Mouse (Mus musculus) cerebral cortex, adult 2 months (tissue): ENCODE data around the gene Fdps.

Experiments
- WGBS: fragments of 180-500 bp; shearing (Covaris S2); methylation state at CpG from one replicate; pipeline ENCODE4 v1.1.7; 2018; 5-methylcytosine and 5-hydroxymethylcytosine counted together

Gene Fdps

DNA sequence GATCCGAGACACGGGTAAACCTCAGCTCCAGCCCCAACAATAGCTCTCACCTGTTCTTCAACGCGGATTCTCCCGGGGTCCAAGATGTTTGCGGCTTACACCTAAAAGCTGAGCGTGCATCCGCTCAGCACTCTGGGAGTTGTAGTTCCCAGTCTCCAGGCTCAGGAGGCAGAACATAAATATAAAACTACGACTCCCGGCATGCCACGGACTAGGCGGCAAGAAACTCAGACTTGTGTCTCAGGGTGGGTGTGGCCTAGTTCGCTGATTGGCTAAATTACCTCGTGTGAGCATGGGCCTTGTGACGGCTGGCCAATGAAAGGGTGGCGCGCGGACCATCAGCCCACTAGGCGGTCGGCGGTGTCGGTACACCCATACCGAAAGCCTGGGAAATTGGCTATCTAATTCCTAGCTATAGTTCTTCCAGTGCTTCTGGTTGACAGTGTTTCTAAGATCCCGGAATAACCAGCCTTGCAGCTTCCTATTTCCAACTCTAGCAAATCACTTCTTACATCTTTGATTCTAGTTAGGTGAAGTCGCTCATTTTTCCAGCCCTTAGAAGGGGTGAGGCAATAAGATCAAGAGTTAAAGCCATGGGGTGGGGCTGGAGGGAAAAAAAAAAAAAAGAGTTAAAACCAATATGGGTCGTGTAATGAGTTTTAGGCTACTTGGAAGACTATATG is at the start of gene Fdps:
Gene Fdps, minus strand, starts transcription at position 148 of the 683 bp plus-strand sequence.
- WGBS: under 1% methylated on average over 26 of the region's 26 CpGs

DNA sequence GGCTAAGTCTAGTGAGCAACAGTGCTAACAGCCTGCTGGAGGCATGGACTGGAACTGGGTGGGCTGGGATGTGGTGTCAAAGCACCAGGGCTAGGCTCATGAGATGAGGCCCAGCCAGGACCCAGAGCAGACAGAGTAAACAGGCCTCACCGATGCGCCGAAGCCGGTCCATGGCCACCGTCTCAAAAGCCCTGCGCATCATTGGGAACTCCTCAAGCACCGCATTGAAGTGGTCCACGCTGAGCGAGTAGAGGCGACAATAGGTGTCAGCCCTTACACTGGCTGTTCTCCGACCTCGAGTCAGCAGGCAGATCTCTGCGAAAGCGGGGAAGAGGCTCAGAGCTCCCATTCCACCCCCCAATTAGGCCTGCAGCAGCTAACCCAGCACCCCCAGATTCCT is 46.8 kb upstream of the Fdps start:
- 90% methylated on average over 14 of the region's 14 CpGs for WGBS

DNA sequence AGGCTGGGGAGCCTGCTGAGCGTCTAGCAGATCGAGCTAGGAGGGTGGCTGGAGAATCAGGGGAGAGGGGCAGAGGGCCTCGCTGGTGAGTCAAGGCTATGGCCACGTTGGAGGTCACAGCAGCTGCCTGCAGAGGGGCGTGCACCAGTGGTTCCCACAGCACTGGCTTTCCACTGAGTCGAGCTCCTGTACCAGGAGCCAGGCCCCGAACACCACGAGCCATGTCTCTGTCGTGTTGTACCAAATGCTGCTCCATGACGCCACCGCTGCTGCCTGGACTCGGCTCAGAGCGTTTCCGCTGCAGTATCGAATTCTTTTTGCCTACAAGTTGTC is 46.2 kb upstream of the Fdps start:
- 46% methylated on average over 15 of the region's 15 CpGs for WGBS

DNA sequence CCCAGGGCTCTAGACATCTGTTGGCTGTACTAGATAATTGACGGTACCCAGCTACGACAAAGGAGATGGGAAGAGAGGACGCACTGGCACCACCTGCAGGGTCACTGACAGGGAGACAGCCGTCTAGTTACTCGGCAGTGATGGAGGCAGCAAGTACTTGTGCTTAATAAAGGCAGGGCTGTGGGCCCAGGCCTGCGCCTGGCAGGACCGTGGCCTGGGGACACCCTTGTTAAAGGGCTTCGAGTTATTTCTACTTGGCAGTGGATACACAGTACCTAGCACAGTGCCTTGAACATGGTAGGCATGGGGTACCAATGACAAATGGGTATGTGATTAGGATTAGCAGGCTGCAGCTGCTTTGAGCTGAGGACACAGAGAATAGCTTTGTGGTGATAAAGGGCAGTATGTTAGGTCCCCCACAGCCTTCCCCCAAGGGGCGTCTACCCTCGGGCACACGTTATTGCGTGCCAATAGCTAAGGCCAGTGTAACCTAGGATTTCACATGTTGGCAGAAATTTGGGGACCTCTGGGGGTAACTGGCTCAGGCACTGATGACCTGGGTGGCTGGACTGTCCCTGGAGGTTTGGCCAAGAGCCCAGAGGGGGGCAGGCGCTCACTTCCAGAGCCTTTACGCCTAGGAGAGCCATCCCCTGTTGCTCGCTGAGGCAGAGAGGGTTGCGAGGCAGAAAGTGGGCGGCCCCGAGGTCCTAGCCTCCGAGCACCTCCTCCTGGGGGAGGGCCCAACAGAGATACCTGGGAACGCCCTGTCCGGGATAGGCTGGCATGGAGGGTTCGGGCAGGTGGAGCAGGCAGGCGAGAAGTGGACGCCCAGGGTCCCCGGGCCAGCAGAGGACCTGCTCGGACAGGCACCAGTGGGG is 45.6 kb upstream of the Fdps start:
- 56% methylated on average over 26 of the region's 26 CpGs for WGBS

DNA sequence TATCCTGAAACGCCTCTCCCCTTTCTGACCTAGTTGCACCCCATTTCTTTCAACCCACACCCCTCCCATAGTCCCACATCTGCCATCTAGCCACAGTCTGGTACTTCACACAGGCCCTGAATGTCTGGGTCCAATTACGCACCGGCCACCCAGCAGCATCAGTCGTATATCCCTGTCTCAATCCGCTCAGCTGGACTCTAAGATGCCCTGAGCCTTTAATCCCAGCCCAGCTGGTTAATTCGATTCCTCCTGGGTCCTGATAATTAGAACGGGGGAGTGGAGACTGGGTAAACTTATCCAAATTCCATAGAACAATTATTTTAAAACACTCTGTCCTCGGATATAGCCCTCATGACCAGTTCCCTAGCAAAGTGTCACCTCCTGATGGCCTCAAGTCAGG is 43.8 kb upstream of the Fdps start:
- WGBS: 51% methylated on average over 8 of the region's 8 CpGs

DNA sequence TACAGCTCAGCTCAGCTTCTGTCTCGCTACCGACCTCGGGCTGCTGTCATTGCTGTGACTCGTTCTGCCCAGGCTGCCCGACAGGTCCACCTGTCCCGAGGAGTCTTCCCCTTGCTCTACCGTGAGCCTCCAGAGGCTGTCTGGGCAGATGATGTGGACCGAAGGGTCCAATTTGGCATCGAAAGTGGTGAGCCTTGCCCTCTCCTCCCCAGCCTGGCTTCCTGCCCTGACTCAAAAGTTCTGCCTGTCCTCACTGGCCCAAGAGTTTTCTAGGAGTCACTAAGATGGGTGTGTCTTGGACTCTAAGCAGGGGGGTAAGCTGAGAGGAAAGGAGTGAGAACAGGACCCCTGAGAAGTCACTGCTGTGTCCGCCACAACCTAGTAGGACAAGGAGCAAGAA is 43.1 kb upstream of the Fdps start:
- 79% methylated on average over 10 of the region's 10 CpGs for WGBS

DNA sequence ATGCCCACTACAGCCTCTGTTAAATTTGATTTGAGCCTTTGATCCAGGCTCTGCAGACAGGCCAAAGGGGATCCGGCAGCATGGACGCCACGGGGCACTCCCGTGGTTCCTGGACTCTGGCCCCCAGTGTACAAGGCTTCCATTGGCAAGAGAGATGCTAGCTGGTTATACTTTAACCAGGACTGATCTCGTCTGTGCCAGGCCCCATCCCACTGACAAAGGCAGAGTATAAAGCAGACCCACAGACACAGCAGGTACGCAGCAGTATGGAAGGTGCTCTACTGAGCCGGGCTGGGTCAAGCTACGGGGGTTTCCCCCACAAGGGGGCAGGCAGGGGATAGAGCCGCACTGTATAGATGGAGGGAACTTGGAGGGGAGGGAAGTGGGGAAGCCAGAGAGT is 34.6 kb upstream of the Fdps start:
- WGBS: 63% methylated on average over 9 of the region's 9 CpGs

DNA sequence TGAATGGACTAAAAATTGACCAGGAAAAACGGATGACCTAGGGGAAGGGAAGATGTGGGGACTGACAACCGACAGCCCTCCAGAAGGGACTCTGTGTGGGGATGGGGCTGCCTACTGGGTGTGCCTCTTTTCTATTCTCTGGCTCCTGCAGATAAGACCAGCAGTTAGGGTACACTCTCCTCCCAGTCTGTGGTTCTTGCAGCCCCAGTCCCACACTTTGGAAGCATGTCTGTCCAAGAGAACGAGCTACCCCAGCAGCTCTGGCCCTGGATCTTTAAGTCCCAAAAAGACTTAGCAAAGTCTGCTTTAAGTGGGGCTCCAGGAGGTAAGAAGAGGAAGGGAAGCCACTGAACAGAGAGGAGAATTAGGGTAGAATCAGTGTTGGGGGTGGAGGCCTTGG is 34.2 kb upstream of the Fdps start, which contains the start of gene Pklr:
Gene Pklr, plus strand, starts transcription at position 185 of the 400 bp plus-strand sequence.
- WGBS: 77% methylated on average over 3 of the region's 3 CpGs

DNA sequence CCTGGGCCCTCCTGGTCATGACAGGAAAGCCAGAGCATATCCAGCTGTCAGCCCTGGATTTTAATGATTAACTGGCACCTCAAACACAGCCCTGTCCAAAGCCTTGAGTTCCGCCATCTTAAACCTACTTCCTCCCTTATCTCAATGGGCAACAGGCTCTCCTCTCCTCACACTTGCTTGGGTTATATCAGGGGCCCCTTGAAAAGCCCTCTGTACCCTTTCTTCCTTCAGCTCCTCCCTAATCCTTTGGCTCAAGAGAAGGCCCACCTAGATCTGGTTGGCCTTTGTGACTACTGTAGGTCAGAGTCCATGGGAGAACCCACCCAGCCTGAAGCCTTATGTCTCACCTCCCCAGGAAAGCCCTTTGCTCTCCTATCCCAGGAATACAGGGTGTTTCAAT is 32.0 kb upstream of the Fdps start:
- 89% methylated on average over 1 of the region's 1 CpGs for whole genome bisulfite sequencing

DNA sequence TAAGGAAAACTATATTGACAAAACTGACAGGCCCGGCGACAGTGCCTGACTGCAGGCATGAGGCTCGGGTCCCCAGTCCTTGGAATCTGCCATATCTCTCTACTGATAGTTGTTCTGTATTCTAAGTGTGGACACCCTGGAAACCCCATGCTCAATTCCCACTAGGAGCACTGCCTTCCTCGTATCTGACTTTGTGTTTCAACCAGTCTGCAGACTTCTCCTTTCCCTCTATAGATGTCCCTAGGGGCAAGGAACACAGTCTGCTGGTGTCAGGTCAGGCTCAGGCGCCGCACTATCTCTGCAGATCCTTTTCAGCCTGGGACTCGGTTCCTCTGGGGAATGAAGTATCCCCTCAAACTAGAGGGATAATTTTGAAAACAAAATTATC is 31.3 kb upstream of the Fdps start:
- 89% methylated on average over 7 of the region's 7 CpGs for WGBS

DNA sequence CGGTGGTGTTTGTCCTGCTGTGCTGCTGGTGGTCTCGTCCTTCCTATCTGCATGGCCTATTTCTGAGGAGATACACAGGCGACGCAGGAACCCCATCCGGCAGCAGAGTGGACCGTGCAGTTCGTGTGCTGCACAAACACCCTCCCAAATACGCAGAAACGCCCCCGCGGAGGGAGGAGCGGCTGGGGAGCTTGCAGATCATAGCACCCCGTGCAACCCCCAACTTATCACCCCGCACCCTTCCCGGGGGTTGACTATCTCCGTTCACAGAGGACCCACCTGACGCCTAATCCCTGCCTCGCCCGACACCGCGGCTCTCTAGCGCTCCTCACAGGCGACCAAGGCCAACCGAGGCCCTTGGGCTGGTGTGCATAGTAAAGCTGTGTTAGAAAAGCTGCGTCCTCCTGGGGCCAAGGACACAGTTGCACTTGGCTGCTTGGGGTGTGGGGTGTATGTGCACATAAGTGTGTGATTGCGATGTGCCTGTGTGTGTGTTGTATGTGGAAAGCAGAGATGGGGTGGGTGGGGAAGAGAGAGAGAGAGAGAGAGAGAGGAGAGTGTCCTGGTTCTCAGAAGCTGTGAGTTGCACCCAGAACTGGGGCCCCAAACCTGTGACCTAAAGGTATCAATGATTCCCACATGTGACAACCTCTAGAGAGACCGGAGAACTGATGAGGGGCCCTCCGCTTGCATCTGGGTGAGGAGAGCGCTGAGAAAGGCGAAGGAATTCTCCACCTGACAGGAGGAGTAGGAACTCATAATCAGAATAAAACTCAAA is 30.7 kb upstream of the Fdps start:
- WGBS: 17% methylated on average over 30 of the region's 30 CpGs

DNA sequence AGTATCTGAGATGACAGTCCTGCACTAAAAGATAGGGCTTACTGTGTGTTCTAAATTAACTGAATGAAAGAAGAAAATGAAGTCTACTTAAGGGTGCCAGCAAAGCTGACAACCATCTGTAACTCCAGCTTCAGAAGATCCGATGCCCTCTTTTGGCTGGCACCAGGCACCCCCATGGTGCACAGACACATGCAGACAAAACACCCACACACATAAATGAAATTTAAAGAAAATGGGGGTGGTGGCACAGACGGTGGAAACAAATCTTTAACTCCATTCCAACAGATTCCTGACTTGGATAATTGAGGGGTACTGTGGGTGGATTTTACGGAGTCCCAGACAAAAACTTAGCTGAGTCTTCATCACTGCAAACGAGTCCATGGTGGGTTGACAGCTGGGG is 30.1 kb upstream of the Fdps start:
- WGBS: 26% methylated on average over 4 of the region's 4 CpGs

DNA sequence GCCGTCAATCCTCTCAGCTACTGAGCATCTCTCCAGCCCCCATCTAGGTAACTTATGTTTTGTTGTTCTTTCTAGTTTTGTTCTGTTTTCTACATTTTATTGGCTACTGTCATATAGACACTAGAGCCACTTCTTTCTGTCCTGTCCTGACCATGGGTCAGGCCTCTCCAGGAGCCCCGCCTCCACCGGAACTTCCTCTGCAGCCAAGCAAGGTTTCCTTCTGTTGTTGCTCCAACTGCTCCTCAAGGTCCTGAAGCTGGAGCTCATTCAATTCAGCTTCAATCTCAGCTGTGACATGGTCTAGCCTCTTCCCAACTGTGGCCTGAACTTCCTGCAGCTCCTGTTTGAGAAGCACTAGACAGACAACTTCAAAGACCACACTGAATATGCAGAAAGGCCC is 28.1 kb upstream of the Fdps start:
- WGBS: 87% methylated on average over 3 of the region's 3 CpGs

DNA sequence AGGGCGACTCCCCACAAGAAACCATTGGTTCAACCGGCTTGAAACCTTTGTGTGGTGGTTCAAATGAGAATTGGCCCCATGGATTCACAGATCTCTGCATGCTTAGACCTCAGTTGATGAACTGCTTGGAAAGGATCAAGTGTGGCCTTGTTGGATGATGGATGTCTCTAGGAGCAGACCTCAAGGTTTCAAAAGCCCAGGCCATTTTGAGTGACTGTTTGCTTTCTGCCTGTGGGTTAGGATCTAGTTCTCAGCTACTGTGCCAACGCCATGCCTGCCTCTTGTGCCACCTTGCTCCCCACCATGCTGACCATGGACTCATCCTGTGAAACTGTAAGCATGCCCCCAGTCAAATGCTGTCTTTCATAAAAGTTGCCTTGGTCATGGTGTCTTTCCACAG is 24.2 kb upstream of the Fdps start:
- 93% methylated on average over 3 of the region's 3 CpGs for WGBS

DNA sequence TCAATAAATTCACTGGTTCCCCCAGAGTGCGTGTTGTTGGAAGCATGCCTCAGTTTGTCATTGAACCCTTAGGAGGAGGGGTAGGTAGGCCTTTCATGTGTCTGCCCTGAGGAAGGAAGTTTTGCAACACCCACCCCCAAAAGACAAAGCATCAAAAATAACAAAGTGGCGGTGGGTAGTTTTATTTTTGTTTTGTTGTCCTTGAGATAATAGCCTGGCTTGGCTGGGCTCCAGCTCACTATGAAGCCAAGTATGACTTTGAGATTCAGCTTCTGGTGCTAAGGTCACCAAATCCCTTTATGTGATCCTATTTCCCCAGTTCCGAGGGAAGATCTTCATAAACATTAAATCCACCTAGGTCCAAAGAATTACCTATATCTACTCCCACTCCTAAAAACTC is 22.5 kb upstream of the Fdps start:
- WGBS: 74% methylated on average over 3 of the region's 3 CpGs

DNA sequence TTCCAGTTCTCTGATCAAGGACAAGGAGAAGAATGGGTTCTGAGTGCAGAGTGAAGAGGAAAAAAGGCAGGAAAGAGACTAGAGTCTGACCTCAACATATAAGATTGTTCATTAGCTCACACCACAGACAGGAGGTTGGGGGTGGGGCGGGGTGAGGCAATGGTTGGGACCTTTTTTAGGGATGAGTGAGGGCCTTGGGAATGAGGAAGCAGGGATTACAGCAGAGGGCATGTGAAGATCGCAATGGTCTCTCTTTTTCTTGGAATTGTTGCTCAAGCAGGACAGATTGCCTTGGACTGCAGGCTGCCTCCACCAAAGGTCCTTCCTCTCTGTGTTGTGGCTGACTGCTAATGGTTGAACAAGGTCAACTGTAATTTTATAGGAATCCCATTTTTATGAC is 21.6 kb upstream of the Fdps start:
- WGBS: 88% methylated on average over 2 of the region's 2 CpGs

DNA sequence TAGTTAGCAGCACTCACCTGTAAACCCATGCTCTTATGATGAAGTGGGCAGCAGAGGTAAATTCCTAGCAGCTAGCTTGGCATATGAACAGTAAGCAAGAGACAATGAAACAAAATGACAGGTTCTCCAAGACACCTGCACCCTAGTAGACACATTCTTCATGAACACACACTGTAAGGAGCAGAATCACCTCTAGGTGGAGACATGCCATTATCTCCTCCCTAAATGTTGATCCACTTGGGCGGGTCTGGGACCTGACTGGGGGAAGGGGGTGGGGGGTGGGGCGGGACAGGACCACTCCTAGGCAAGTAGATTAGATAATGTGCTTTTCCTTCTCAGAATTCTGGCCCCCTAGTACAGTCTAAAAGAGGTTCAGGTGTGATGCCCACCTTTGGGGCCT is 13.8 kb upstream of the Fdps start:
- WGBS: 10% methylated on average over 2 of the region's 2 CpGs

DNA sequence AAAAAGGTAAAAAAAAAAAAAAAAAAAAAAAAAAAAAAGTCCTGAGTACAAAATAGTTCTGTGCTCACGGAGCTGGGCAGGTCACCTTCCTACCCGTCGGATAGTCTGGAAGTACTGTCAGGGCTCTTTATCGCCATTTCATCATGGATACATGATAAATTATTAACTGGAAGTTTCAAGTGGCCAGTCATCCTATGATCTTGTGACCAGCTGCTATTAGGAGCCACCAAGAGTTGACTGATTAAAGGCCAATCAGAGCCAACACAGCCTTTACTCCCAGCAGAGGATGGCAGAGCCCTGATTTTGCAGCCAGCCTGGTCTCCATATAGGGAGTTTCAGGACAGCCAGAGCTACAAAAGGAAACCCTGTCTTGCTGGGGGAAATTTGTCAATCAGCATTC is 11.3 kb upstream of the Fdps start:
- 90% methylated on average over 4 of the region's 4 CpGs for WGBS

DNA sequence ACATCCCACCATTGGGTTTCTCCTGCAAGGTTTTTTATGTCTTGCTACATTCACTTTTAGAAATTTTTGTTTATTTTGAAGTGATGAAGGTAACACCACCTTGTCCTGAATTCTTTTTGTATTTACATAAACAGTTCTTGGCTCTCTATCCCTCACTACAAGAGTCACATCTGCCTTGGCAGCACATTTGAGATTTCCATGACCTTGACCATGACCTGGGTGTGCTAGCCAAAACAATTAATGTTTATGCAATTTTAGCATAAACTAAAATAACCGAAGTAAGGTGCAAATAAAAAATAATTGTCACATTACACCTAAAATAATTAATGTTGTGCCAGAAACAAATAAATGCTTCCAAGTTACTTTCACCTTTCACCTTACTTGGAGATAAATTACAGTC is 6.4 kb upstream of the Fdps start:
- 64% methylated on average over 1 of the region's 1 CpGs for WGBS

DNA sequence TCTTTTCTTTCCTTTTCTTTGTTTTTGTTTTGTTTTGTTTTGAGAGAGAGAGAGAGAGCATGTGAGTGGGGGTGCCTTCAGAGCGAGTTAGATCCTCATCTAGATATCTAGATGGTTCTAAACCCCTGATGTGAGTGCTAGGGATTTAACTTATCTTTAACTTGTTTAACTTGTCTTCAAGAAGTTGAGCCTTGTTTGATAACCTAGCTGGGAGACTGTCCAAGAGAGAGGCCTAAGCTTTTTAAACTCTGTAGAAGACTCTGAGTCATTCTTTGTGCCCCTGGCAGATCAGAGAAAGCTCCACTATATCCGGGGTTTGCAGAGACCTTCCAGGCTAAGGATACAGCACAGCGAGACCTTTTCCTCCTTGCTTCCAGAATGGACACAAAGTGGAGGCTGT is 5.8 kb upstream of the Fdps start:
- 75% methylated on average over 3 of the region's 3 CpGs for WGBS

DNA sequence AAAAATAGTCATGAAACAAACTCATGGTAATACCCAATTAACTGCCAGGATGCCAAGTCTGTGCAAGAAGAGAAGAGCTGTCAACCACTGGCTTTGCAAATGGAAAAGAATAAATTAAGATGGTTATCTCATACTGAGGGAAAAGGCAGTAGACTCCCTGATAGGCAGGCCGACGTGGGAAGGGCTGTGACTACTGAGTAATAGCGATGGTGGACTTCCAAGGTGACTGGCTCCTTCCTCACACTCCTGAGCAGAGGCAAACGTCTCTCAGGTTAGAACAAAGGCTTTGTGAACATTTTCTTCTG is 1.5 kb upstream of the Fdps start:
- WGBS: 70% methylated on average over 4 of the region's 4 CpGs

DNA sequence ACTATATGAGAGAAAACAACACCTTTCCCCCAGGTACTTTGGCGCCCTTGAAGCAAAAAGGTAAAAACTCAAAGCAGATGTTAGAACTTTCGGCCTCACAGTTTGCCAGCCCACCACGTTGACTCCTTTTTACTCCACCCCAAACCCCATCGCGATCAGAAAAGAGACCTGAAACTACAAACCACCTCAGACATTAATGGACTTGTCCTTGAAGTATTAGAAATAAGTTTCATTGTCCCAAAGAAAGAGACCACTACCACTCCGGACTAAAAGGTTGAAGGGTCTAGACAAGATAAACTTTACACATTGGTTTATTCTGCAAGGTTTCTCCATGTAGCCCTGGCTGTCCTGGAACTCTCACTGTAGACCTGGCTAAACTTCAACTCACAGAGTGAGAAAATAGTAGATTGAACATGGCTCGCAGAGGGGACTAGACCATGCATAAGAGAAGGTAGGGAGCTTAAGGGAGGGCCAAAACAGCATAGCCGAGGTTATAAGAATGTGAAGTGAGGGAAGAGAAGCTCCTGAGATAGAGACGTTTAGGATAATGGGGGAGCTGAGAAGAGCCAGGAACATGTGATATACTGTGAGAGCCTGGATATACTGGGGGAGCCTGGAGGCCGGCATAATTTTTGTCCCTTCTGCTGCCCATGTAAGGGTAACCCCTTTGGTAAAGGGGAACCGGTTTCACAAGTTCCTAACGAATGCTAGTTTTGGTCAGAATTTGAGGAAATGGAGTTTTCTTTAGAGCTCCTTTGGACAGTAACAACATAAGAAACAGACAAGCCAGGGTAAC is 934 bp upstream of the Fdps start:
- 60% methylated on average over 12 of the region's 12 CpGs for WGBS
